Mouse (Mus musculus): ENCODE data around the gene Nt5c. TPM values are rescaled to one million over a fixed set of nuclear protein-coding genes. Genes with fewer than 3 reads are reported as not detected.
"Not testable (repeated sequence)": the region's sequence is repeated elsewhere in the genome, so short reads cannot be mapped to it uniquely, and the experiment has no call there.

Gene Nt5c
- polyA plus RNA-seq, 1 experiment from 2014 or later: 91.1 TPM

- H3K9me3 ChIP-seq (replicated peaks): no peaks in the 10 kb centered on the region
- no peak overlapping the region for H3K4me3 ChIP-seq
- no peak for ATAC-seq
- peaks cover 69% of the 10 kb centered on the region for H3K4me1 ChIP-seq
- H3K27me3 ChIP-seq: no peaks in the 10 kb centered on the region
- 90% methylated on average over 2 of the region's 2 CpGs for WGBS
- no peak overlapping the region for H3K27ac ChIP-seq
- H3K36me3 ChIP-seq (ENCODE audit: poor library complexity, severe bottlenecking): peaks cover 27% of the 10 kb centered on the region
- H3K9ac ChIP-seq: no peak overlapping the region
- peak overlapping the region; percentile 17 for H3K4me2 ChIP-seq
Measured at GRCm38 (mm10) chr11:115508061-115508460, 16.4 kb upstream of the Nt5c start.

DNA sequence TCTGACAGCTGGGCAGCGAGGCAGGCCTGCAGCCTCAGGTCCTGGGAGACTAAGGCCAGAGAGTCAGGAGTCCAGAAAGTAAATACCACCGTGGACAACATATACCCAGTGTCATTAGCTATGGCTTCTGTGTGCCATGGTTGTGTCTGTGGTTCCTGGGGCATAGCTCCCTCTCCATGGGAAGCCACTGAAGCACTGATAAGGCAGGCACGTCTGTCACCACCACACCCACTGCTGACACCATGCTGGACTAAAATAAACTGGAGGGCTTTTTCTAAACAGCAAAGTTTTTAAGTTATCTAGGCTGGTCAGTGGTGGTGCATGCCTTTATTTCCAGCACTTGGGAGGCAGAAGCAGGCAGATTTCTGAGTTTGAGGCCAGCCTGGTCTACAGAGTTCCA, 14.9 kb upstream of the Nt5c start:
- H3K27me3 ChIP-seq: no peaks in the 10 kb centered on the region
- H3K36me3 ChIP-seq (ENCODE audit: poor library complexity, severe bottlenecking): peaks cover 42% of the 10 kb centered on the region
- H3K4me3 ChIP-seq: no peak overlapping the region
- no peak overlapping the region for H3K27ac ChIP-seq
- 87% methylated on average over 3 of the region's 3 CpGs for WGBS
- H3K9ac ChIP-seq: no peak overlapping the region
- no peaks in the 10 kb centered on the region for H3K9me3 ChIP-seq (replicated peaks)
- H3K4me1 ChIP-seq: peaks cover 64% of the 10 kb centered on the region
- ATAC-seq: no peak
- H3K4me2 ChIP-seq: no peak overlapping the region

DNA sequence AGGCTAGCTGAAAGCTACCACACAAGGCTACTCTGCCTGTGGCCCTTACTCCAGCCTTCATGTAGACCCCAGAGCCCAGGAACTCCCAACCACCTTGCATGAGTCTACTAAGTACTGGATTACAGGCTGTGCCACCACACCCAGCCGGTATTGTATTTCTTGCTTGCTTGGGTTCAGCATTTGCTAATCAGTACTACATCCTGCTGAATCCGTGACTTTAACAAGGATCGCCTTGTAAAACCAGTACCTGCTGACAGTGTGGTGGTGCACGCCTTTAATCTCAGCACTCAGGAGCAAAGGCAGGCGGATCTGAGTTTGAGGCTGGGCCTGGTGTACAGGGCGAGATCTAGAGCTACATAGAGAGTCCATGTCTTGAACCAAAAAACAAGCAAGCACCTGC, 11.0 kb upstream of the Nt5c start:
- H3K36me3 ChIP-seq (ENCODE audit: poor library complexity, severe bottlenecking): peaks cover 81% of the 10 kb centered on the region
- ATAC-seq: no peak

DNA sequence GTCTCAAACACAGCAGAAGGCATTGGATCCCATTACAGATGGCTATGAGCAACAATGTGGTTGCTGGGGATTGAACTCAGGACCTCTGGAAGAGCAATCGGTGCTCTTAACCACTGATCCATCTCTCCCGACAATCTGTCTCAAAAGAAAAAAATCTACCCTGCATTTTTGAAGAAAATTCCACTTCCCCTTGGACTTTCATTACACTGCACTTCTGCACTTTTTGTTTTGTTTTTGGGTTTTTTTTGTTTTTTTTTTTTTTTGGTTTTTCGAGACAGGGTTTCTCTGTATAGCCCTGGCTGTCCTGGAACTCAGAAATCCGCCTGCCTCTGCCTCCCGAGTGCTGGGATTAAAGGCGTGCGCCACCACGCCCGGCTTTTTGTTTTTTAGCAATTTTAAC, 4.9 kb upstream of the Nt5c start:
- 88% methylated on average over 9 of the region's 9 CpGs for WGBS
- not testable (repeated sequence) for ATAC-seq, H3K4me3 ChIP-seq

More for the DNA sequence above, 11.0 kb upstream of the Nt5c start:
- H3K27me3 ChIP-seq: no peaks in the 10 kb centered on the region
- H3K9me3 ChIP-seq (replicated peaks): no peaks in the 10 kb centered on the region
- peaks cover 29% of the 10 kb centered on the region for H3K4me1 ChIP-seq
- H3K27ac ChIP-seq: no peak overlapping the region
- no peak overlapping the region for H3K4me2 ChIP-seq
- H3K4me3 ChIP-seq: no peak overlapping the region
- WGBS: 97% methylated on average over 6 of the region's 6 CpGs
- H3K9ac ChIP-seq: no peak overlapping the region

GRCm38 (mm10) chr11:115492387-115492786, 725 bp upstream of the Nt5c start:
- Histone ChIP-seq H3K36me3 (ENCODE audit: poor library complexity, severe bottlenecking) (peaks cover 25% of the 10 kb centered on the region), H3K27me3 (no peaks in the 10 kb centered on the region), H3K4me3 (peak overlapping the region; percentile 71), H3K4me2 (peak overlapping the region; percentile 80), H3K9ac (peak overlapping the region; percentile 78), H3K27ac (no peak overlapping the region), H3K9me3 (replicated peaks) (no peaks in the 10 kb centered on the region), H3K4me1 (peaks cover 22% of the 10 kb centered on the region)
- 34% methylated on average over 6 of the region's 6 CpGs for WGBS
- ATAC-seq: no peak

More for the DNA sequence above, 4.9 kb upstream of the Nt5c start:
- not testable (repeated sequence) for H3K27me3 ChIP-seq; H3K4me2 ChIP-seq; H3K27ac ChIP-seq; H3K9ac ChIP-seq; H3K4me1 ChIP-seq; H3K9me3 ChIP-seq (replicated peaks)
- H3K36me3 ChIP-seq (ENCODE audit: poor library complexity, severe bottlenecking): peaks cover 49% of the 10 kb centered on the region

DNA sequence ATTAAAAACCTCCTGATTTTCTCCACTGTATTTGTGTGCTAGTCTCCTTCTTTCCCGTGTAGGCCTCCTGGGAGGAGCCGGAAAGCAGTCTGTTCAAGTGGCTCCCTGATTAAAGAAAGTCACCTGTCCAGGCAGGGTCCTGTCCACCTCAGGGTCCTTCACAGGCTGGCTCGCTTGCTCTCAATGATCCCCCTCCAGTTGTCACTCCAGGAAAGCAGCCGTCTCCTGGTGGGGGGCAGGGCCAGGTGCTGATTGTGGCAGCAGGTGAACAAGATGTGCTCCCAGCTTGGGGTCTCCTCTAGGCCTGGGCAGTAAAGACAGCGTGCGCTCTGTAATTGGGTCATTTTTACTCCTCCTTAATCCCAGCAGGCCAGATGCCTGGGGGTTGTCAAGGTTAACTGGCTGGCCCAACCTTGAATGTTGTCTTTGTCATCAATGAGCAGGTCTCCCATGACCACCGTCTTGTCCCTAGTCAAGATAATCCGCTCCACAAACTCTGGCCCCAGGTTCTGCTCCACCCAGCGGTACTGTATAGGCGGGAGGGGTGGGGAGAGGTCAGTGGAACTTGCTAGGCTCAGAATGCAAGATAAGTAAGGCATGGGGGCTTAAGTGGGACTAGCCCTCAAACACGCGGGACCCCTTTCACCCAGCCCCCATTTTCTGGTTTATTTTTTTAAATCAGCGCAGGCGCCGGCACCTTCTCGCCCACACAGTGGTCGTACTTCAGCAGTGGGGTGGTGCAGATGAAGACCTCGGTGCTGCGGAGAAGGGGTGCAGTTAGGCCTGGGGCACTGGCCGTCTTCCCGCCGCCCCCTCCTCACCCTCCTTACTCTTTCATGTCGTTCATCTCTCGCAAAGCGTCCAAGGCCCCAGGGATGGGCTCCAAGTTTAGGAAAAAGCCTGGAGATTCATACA, 964 bp downstream of the Nt5c start:
- peak; percentile 70 for ATAC-seq
- 23% methylated on average over 25 of the region's 25 CpGs for WGBS
- peak overlapping the region; percentile 78 for H3K27ac ChIP-seq

DNA sequence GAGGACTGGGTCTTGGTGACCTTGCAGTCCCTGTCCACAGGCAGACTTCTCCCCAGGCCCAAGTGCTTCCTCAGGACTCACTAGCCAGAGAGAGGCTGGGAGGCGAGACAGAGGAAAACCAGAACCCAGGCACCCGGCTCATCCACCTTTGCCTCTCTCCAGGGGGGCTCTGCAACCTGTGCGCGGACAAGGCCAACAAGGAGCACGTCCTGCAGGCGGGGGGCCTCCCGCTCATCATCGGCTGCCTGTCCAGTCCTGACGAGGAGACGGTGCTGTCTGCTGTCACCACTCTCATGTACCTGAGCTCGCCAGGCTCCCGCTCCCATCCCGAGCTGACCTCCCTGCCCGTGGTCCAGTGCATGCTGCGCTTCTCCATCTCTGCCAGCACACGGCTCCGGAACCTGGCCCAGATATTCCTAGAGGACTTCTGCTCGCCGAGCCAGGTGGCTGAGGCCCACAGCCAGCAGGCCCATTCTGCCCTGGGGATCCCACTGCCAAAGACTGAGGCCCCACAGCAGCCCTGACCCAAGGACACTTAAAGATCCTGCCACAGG, 3.0 kb downstream of the Nt5c start:
- 88% methylated on average over 19 of the region's 19 CpGs for WGBS

More for the DNA sequence above, 964 bp downstream of the Nt5c start:
- peaks cover 22% of the 10 kb centered on the region for H3K4me1 ChIP-seq
- peaks cover 17% of the 10 kb centered on the region for H3K36me3 ChIP-seq (ENCODE audit: poor library complexity, severe bottlenecking)
- peak overlapping the region; percentile 71 for H3K4me3 ChIP-seq
- peak overlapping the region; percentile 78 for H3K9ac ChIP-seq
- no peaks in the 10 kb centered on the region for H3K27me3 ChIP-seq
- no peaks in the 10 kb centered on the region for H3K9me3 ChIP-seq (replicated peaks)
- H3K4me2 ChIP-seq: peak overlapping the region; percentile 80

GRCm38 (mm10) chr11:115485155-115485554, 6.5 kb downstream of the Nt5c start:
- H3K9ac ChIP-seq: no peak overlapping the region
- WGBS: 26% methylated on average over 12 of the region's 12 CpGs
- ATAC-seq: no peak
- H3K4me2 ChIP-seq: no peak overlapping the region
- H3K4me3 ChIP-seq: no peak overlapping the region
- no peaks in the 10 kb centered on the region for H3K27me3 ChIP-seq
- peaks cover 17% of the 10 kb centered on the region for H3K36me3 ChIP-seq (ENCODE audit: poor library complexity, severe bottlenecking)
- H3K9me3 ChIP-seq (replicated peaks): no peaks in the 10 kb centered on the region
- peaks cover 3% of the 10 kb centered on the region; the same call in 1 of the 2 replicates for H3K4me1 ChIP-seq
- no peak overlapping the region for H3K27ac ChIP-seq

More for the DNA sequence above, 3.0 kb downstream of the Nt5c start:
- Histone ChIP-seq H3K27ac (no peak overlapping the region), H3K4me1 (peaks cover 22% of the 10 kb centered on the region), H3K36me3 (ENCODE audit: poor library complexity, severe bottlenecking) (peaks cover 17% of the 10 kb centered on the region), H3K4me2 (no peak overlapping the region), H3K9me3 (replicated peaks) (no peaks in the 10 kb centered on the region), H3K9ac (no peak overlapping the region), H3K4me3 (no peak overlapping the region), H3K27me3 (no peaks in the 10 kb centered on the region)
- ATAC-seq: no peak

DNA sequence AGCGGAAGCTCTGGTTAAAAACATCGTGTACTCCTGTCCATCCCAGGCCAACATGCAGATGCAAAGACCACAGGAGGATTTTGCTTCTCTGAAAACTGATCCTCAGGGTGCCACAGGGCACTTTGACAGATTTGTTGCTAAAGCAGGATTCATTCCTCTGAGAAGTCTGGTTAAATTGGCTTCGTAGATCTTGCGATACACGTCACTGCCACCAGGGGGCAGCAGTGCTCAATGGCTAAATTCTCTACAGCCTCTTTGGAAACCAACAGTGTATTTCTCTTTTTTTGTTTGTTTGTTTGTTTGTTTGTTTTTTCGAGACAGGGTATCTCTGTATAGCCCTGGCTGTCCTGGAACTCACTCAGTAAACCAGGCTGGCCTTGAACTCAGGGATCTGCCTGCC, 7.9 kb downstream of the Nt5c start:
- WGBS: 18% methylated on average over 6 of the region's 6 CpGs
- Histone ChIP-seq H3K27ac (no peak overlapping the region), H3K27me3 (no peaks in the 10 kb centered on the region), H3K9ac (no peak overlapping the region), H3K4me3 (no peak overlapping the region), H3K9me3 (replicated peaks) (no peaks in the 10 kb centered on the region), H3K4me1 (no peaks in the 10 kb centered on the region), H3K36me3 (ENCODE audit: poor library complexity, severe bottlenecking) (peaks cover 4% of the 10 kb centered on the region), H3K4me2 (no peak overlapping the region)
- no peak for ATAC-seq

GRCm38 (mm10) chr11:115483278-115483677, 8.4 kb downstream of the Nt5c start:
- ATAC-seq: no peak
- Histone ChIP-seq H3K9ac (no peak overlapping the region), H3K27ac (no peak overlapping the region), H3K4me3 (no peak overlapping the region), H3K4me2 (no peak overlapping the region), H3K4me1 (no peaks in the 10 kb centered on the region), H3K36me3 (ENCODE audit: poor library complexity, severe bottlenecking) (no peaks in the 10 kb centered on the region; the same call in 1 of the 2 replicates), H3K27me3 (no peaks in the 10 kb centered on the region), H3K9me3 (replicated peaks) (no peaks in the 10 kb centered on the region)
- 73% methylated on average over 11 of the region's 11 CpGs for WGBS

- Histone ChIP-seq H3K9me3 (replicated peaks) (no peaks in the 10 kb centered on the region), H3K36me3 (ENCODE audit: poor library complexity, severe bottlenecking) (no peaks in the 10 kb centered on the region; the same call in 1 of the 2 replicates), H3K4me2 (no peak overlapping the region), H3K27me3 (no peaks in the 10 kb centered on the region), H3K4me3 (no peak overlapping the region), H3K9ac (no peak overlapping the region), H3K27ac (no peak overlapping the region), H3K4me1 (peaks cover 8% of the 10 kb centered on the region)
- 86% methylated on average over 6 of the region's 6 CpGs for WGBS
- no peak for ATAC-seq
Measured at GRCm38 (mm10) chr11:115481553-115482259, 10.0 kb downstream of the Nt5c start.
